Mouse (Mus musculus) liver, postnatal 0 days (tissue): ENCODE measurements around the gene Abca14. TPM values are rescaled to one million over a fixed set of nuclear protein-coding genes. Genes with fewer than 3 reads are reported as not detected.

Experiments used
- ATAC-seq: fragments of 200-750 bp; cut with Nextera tagmentation; 2 replicates; pipeline ENCODE4 v1.8.0; 2017; ENCODE audit warnings: mild to moderate bottlenecking, moderate library complexity
- DNase-seq: peaks from one replicate; pipeline ENCODE4 v3.0.0-alpha.2; 2016
- H3K27ac ChIP-seq: fragments of 300-500 bp; sonication (generic); 2 replicates; pipeline ENCODE4 v1.5.1; 2014; ENCODE audit warnings: antibody characterized with exemption, moderate library complexity, mild to moderate bottlenecking, low read depth
- H3K27me3 ChIP-seq: fragments of 300-500 bp; sonication (generic); 2 replicates; pipeline ENCODE4 v1.6.1; 2014; ENCODE audit warnings: low read length, control low read depth, mixed read lengths; ENCODE audit not compliant: insufficient read depth
- H3K36me3 ChIP-seq: fragments of 300-500 bp; sonication (generic); replicated peaks from 2 replicates; pipeline ENCODE4 v1.6.1; 2014; ENCODE audit warnings: mild to moderate bottlenecking, control low read depth, low read length, moderate library complexity, mixed read lengths; ENCODE audit not compliant: insufficient read depth
- H3K4me1 ChIP-seq: fragments of 300-500 bp; sonication (generic); 2 replicates; pipeline ENCODE4 v1.6.1; 2014; ENCODE audit warnings: antibody characterized with exemption, mild to moderate bottlenecking, control low read depth; ENCODE audit not compliant: insufficient read depth
- H3K4me2 ChIP-seq: fragments of 300-500 bp; sonication (generic); 2 replicates; pipeline ENCODE4 v1.6.1; 2014; ENCODE audit warnings: low read depth, mild to moderate bottlenecking, low read length, moderate library complexity, mixed read lengths
- H3K4me3 ChIP-seq: fragments of 300-500 bp; sonication (generic); 2 replicates; pipeline ENCODE4 v1.5.1; 2014; ENCODE audit warnings: low read depth, low read length
- H3K9ac ChIP-seq: fragments of 300-500 bp; sonication (generic); replicated peaks from 2 replicates; pipeline ENCODE4 v1.6.1; 2014; ENCODE audit warnings: mild to moderate bottlenecking, moderate library complexity
- H3K9me3 ChIP-seq: fragments of 300-500 bp; sonication (generic); 2 replicates; pipeline ENCODE4 v1.6.1; 2016; ENCODE audit warnings: mild to moderate bottlenecking, control low read depth, low read length, mixed read lengths
- CTCF ChIP-seq: sonication (generic); IDR thresholded peaks from 2 replicates; pipeline ENCODE4 v1.5.1; 2016; ENCODE audit warnings: antibody characterized with exemption, low read depth
- EP300 ChIP-seq: IDR thresholded peaks from 2 replicates; pipeline ENCODE4 v1.6.1; 2016; ENCODE audit warnings: antibody characterized with exemption, low read depth, mild to moderate bottlenecking
- WGBS: fragments of 180-500 bp; shearing (Covaris S2); extraction: QIAGEN DNeasy Blood & Tissue Kit; methylation state at CpG from one replicate; pipeline ENCODE4 v1.1.7; 2014; ENCODE audit not compliant: insufficient replicate concordance; 5-methylcytosine and 5-hydroxymethylcytosine counted together
- polyA plus RNA-seq: library from polyadenylated mRNA; unstranded; fragments of >200 nt; fragmentation: Nextera tagmentation; extraction: Ambion mirVana; gene quantifications from 2 replicates; pipeline ENCODE4 v1.2.1, GENCODE M21; 2015

The Abca14 gene
- polyA plus RNA-seq, 1 experiment from 2014 or later = 0.20 TPM

DNA sequence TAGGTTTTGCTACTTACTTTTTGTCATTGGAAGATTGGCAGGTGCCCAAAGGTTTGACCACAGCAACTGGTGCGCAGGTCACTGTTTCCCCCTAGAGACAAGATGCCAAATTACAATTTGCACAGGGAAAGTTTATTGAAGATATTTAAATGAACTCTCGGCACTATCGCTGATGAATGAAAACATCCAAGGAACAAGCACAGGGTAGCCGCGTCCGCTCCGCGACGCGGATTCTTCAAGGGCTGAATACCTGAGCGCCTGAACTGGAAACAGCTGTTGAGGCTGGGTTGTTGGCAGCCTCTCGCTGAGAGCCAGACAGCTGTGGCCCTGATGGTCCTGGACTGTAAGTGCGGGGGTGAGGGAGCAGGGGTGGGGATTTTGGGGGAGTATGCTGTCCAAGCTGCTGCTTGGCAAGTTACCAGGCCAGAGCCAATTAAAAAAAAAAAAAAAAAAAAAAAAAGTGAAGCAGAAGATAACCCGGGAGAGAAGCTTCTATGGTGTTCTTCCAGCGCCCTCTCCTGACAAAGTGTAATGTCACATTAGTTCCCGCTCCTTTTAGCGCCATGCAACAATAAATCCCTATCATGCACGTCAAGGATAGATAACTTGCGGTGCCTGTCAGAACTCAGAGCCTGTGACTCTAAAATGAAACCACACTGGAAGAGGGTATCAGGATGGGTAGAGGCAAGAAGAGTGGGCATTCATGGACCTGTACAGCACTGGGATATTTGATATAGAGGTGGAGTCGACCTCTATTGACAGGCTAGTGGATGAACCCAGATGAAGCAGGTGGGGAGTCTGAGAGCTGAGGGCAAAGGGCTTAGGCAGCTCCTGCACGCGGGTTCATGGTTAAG, 123.7 kb downstream of the Abca14 start:
- DNase-seq (no peak), ATAC-seq (no peak)
- Histone ChIP-seq H3K36me3 (no peaks in the 10 kb centered on the region), H3K4me1 (no peaks in the 10 kb centered on the region), H3K4me3 (no peak overlapping the region), H3K9me3 (no peaks in the 10 kb centered on the region), H3K9ac (no peak overlapping the region), H3K27ac (no peak overlapping the region), H3K4me2 (peak overlapping the region; percentile 26; the same call in 1 of the 2 replicates), H3K27me3 (no peaks in the 10 kb centered on the region)
- TF ChIP-seq CTCF = peak; percentile 29
- no peak for TF ChIP-seq EP300
- 20% methylated on average over 22 of the region's 22 CpGs for WGBS

DNA sequence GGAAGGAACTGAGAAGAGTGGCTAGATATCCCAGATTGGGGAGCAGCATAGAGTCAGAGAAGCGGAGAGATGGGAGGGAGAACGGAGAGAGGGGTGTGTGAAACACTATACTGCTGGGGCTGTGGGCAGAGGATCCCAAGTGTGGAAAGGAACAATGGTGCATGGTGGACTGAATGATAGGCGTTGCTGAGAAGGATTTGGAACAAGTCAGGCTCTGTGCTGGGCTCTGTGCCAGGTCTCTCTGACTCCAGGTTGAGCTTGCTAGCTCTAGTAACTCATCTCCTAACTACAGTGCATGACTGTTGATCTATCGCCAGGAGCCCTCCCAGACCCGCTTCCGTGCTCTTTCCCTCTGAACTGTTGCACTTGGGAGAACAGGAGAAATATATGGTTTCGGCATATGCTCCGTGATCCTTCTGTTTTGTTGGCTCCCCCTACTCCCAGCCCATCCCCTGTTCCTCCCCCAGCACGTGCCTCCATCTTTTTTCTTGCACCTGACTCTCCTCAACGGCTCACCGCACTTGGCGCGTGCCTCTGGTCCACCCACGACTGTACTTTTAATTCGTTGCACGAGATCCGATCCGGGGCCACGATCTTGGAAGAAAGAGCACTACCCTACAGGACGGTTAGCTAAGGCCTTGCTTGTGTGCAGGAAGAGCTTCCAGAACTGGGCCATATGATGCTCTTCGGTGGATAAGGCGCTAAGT, 124.5 kb downstream of the Abca14 start, which contains the start of gene Abca15:
Gene Abca15, plus strand, starts transcription at position 584 of the 707 bp plus-strand sequence.
- Histone ChIP-seq H3K4me1 (no peaks in the 10 kb centered on the region), H3K9ac (no peak within 1 kb of the TSS), H3K27ac (no peak within 1 kb of the TSS), H3K36me3 (no peaks in the 10 kb centered on the region), H3K4me3 (no peak within 1 kb of the TSS), H3K4me2 (no peak within 1 kb of the TSS), H3K27me3 (no peaks in the 10 kb centered on the region), H3K9me3 (no peaks in the 10 kb centered on the region)
- no peak for ATAC-seq
- WGBS = 76% methylated on average over 22 of the region's 22 CpGs
- DNase-seq = no peak
- no peak for TF ChIP-seq CTCF
- no peak for TF ChIP-seq EP300

DNA sequence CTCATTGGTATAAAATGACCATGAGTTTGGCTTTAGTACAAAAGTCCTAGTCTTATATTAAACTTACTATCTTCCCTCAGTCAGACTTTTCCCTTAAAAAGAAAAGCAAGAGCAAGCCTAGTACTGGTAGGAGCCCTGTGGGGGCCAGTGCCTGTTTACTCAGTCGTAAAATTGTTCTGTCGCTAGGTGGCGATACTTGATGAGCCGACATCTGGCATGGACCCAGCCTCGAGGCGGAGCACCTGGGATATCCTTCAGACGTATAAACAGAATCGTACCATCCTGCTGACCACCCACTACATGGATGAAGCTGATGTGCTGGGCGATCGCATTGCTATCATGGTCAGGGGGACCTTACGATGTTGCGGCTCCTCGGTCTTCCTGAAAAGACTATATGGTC, 157.4 kb downstream of the Abca14 start:
- no peak overlapping the region for H3K4me3 ChIP-seq
- 44% methylated on average over 13 of the region's 13 CpGs for WGBS
- TF ChIP-seq CTCF (0 out of 2 replicates have a peak, but pooled peaks have one; percentile 11), EP300 (no peak)
- no peaks in the 10 kb centered on the region for H3K9me3 ChIP-seq
- no peaks in the 10 kb centered on the region for H3K4me1 ChIP-seq
- no peak overlapping the region for H3K27ac ChIP-seq
- no peak overlapping the region for H3K4me2 ChIP-seq
- no peak overlapping the region for H3K9ac ChIP-seq
- ATAC-seq (no peak), DNase-seq (no peak)
- H3K27me3 ChIP-seq = no peaks in the 10 kb centered on the region
- no peaks in the 10 kb centered on the region for H3K36me3 ChIP-seq

Other genes starting within 250 kb of the Abca14 start
- not detected in 2 replicates for gene Dnah3, start 108.7 kb upstream of the Abca14 start, polyA plus RNA-seq
- 3.7 and 4.2 TPM in 2 replicates for gene Tmem159, start 101.6 kb upstream of the Abca14 start, polyA plus RNA-seq
- not detected in 2 replicates for gene Zp2, start 58.7 kb upstream of the Abca14 start, polyA plus RNA-seq
- gene Anks4b, start 30.1 kb upstream of the Abca14 start, polyA plus RNA-seq = 2.4 and 3.0 TPM in 2 replicates
- 0.27 and 0.29 TPM in 2 replicates for gene Crym, start 1.9 kb upstream of the Abca14 start, polyA plus RNA-seq
- not detected in 2 replicates for gene Abca15, start 124.7 kb downstream of the Abca14 start, polyA plus RNA-seq
- gene Abca16, start 205.7 kb downstream of the Abca14 start, polyA plus RNA-seq = not detected in 2 replicates